Mouse (Mus musculus): ENCODE data around the gene Pld3. TPM values are rescaled to one million over a fixed set of nuclear protein-coding genes. Genes with fewer than 3 reads are reported as not detected.

The Pld3 gene
- polyA plus RNA-seq, 1 experiment from 2014 or later = 78.7 TPM

GRCm38 (mm10) chr7:27483860-27484259 lies 69.2 kb downstream of the Pld3 start:
- Histone ChIP-seq H3K4me2 (replicated peaks; ENCODE audit: low read depth, low read length) (no peak overlapping the region), H3K9me3 (ENCODE audit: control insufficient read depth, low read depth, low read length) (no peaks in the 10 kb centered on the region), H3K27ac (ENCODE audit: low read length) (no peak overlapping the region), H3K4me3 (ENCODE audit: low read depth, low read length) (no peak overlapping the region), H3K9ac (replicated peaks; ENCODE audit: low read depth, low read length) (no peak overlapping the region), H3K27me3 (ENCODE audit: control insufficient read depth, insufficient read depth, low read length) (no peaks in the 10 kb centered on the region), H3K36me3 (ENCODE audit: control insufficient read depth, insufficient read depth, low read length) (no peaks in the 10 kb centered on the region), H3K4me1 (ENCODE audit: control insufficient read depth, insufficient read depth, low read length) (peaks cover 5% of the 10 kb centered on the region; the same call in 1 of the 2 replicates)
- WGBS = 89% methylated on average over 4 of the region's 4 CpGs
- no peak for ATAC-seq (ENCODE audit: insufficient number of reproducible peaks, insufficient read depth, low FRiP score, low read depth)

Other genes with a start within 250 kb of the Pld3 start
- gene Ltbp4, start 215.5 kb downstream of the Pld3 start, polyA plus RNA-seq (2014; fragmentation: Nextera tagmentation; extraction: Ambion mirVana) = 178 and 189 TPM in 2 replicates
- 41.5 and 41.6 TPM in 2 replicates for gene Shkbp1, start 197.2 kb downstream of the Pld3 start, polyA plus RNA-seq (2014; fragmentation: Nextera tagmentation; extraction: Ambion mirVana)
- gene Gm20479, start 195.8 kb downstream of the Pld3 start, polyA plus RNA-seq (2014; fragmentation: Nextera tagmentation; extraction: Ambion mirVana) = 0.53 and 1.9 TPM in 2 replicates
- 0.64 and 1.00 TPM in 2 replicates for gene Sptbn4, start 105.5 kb downstream of the Pld3 start, polyA plus RNA-seq (2014; fragmentation: Nextera tagmentation; extraction: Ambion mirVana)
- gene Blvrb, start 105.2 kb downstream of the Pld3 start, polyA plus RNA-seq (2014; fragmentation: Nextera tagmentation; extraction: Ambion mirVana) = 67.3 and 78.3 TPM in 2 replicates
- gene Sertad3, start 79.5 kb downstream of the Pld3 start, polyA plus RNA-seq (2014; fragmentation: Nextera tagmentation; extraction: Ambion mirVana) = 29.5 and 32.9 TPM in 2 replicates
- 33.6 and 35.5 TPM in 2 replicates for gene Sertad1, start 66.3 kb downstream of the Pld3 start, polyA plus RNA-seq (2014; fragmentation: Nextera tagmentation; extraction: Ambion mirVana)
- 1.4 and 1.5 TPM in 2 replicates for gene Prx, start 53.9 kb downstream of the Pld3 start, polyA plus RNA-seq (2014; fragmentation: Nextera tagmentation; extraction: Ambion mirVana)
- 1.0 and 1.3 TPM in 2 replicates for gene Hipk4, start 30.0 kb downstream of the Pld3 start, polyA plus RNA-seq (2014; fragmentation: Nextera tagmentation; extraction: Ambion mirVana)
- 17.6 and 18.4 TPM in 2 replicates for gene 2310022A10Rik, start within 50 bp of the Pld3 start, polyA plus RNA-seq (2014; fragmentation: Nextera tagmentation; extraction: Ambion mirVana)
- 88.8 and 91.5 TPM in 2 replicates for gene Akt2, start 38.3 kb upstream of the Pld3 start, polyA plus RNA-seq (2014; fragmentation: Nextera tagmentation; extraction: Ambion mirVana)
- 2.6 and 3.7 TPM in 2 replicates for gene Ttc9b, start 100.7 kb upstream of the Pld3 start, polyA plus RNA-seq (2014; fragmentation: Nextera tagmentation; extraction: Ambion mirVana)
- gene Map3k10, start 121.4 kb upstream of the Pld3 start, polyA plus RNA-seq (2014; fragmentation: Nextera tagmentation; extraction: Ambion mirVana) = 4.5 and 9.2 TPM in 2 replicates
- gene Zfp607b, start 136.1 kb upstream of the Pld3 start, polyA plus RNA-seq (2014; fragmentation: Nextera tagmentation; extraction: Ambion mirVana) = 2.9 and 3.3 TPM in 2 replicates
- 36.9 and 37.2 TPM in 2 replicates for gene Zfp60, start 178.2 kb upstream of the Pld3 start, polyA plus RNA-seq (2014; fragmentation: Nextera tagmentation; extraction: Ambion mirVana)